Mouse (Mus musculus): ENCODE results near the gene Gm20458. TPM values are rescaled to one million over a fixed set of nuclear protein-coding genes. Genes with fewer than 3 reads are reported as not detected.

Gm20458 gene
- polyA plus RNA-seq, 1 experiment from 2014 or later, result 8.4 TPM

GRCm38 (mm10) chr2:164454846-164455245 lies 5.9 kb upstream of the Gm20458 start:
- peak overlapping the region; percentile 47; the same call in 1 of the 2 replicates for H3K27ac ChIP-seq (ENCODE audit: low read depth, low read length)
- no peak for ATAC-seq (ENCODE audit: low FRiP score, low TSS enrichment)
- no peaks in the 10 kb centered on the region for H3K9me3 ChIP-seq (ENCODE audit: control insufficient read depth, low read length)
- peaks cover 27% of the 10 kb centered on the region for H3K4me1 ChIP-seq (ENCODE audit: control insufficient read depth, insufficient read depth, low read length)
- H3K27me3 ChIP-seq (ENCODE audit: control insufficient read depth, insufficient read depth, low read length), result no peaks in the 10 kb centered on the region
- H3K36me3 ChIP-seq (ENCODE audit: control insufficient read depth, insufficient read depth, low read length), result no peaks in the 10 kb centered on the region
- no peak overlapping the region for H3K4me3 ChIP-seq (ENCODE audit: low read length)
- no peak overlapping the region for H3K4me2 ChIP-seq (replicated peaks; ENCODE audit: low read depth, low read length)
- 69% methylated on average over 10 of the region's 10 CpGs for WGBS
- no peak overlapping the region for H3K9ac ChIP-seq (ENCODE audit: low read depth, low read length)

- Histone ChIP-seq H3K27me3 (ENCODE audit: control insufficient read depth, insufficient read depth, low read length) (no peaks in the 10 kb centered on the region), H3K4me2 (replicated peaks; ENCODE audit: low read depth, low read length) (no peak overlapping the region), H3K4me3 (ENCODE audit: low read length) (no peak overlapping the region), H3K36me3 (ENCODE audit: control insufficient read depth, insufficient read depth, low read length) (no peaks in the 10 kb centered on the region), H3K9me3 (ENCODE audit: control insufficient read depth, low read length) (no peaks in the 10 kb centered on the region), H3K9ac (ENCODE audit: low read depth, low read length) (no peak overlapping the region), H3K4me1 (ENCODE audit: control insufficient read depth, insufficient read depth, low read length) (peaks cover 27% of the 10 kb centered on the region), H3K27ac (ENCODE audit: low read depth, low read length) (no peak overlapping the region)
- no peak for ATAC-seq (ENCODE audit: low FRiP score, low TSS enrichment)
- WGBS, result 58% methylated on average over 6 of the region's 6 CpGs
Measured at GRCm38 (mm10) chr2:164455421-164456190, 5.2 kb upstream of the Gm20458 start.

GRCm38 (mm10) chr2:164456413-164456812 lies 4.4 kb upstream of the Gm20458 start:
- Histone ChIP-seq H3K4me3 (ENCODE audit: low read length) (no peak overlapping the region), H3K27me3 (ENCODE audit: control insufficient read depth, insufficient read depth, low read length) (no peaks in the 10 kb centered on the region), H3K27ac (ENCODE audit: low read depth, low read length) (peak overlapping the region; percentile 73), H3K9ac (ENCODE audit: low read depth, low read length) (peak overlapping the region; percentile 48; the same call in 1 of the 2 replicates), H3K9me3 (ENCODE audit: control insufficient read depth, low read length) (no peaks in the 10 kb centered on the region), H3K4me1 (ENCODE audit: control insufficient read depth, insufficient read depth, low read length) (peaks cover 27% of the 10 kb centered on the region), H3K36me3 (ENCODE audit: control insufficient read depth, insufficient read depth, low read length) (no peaks in the 10 kb centered on the region), H3K4me2 (replicated peaks; ENCODE audit: low read depth, low read length) (peak overlapping the region; percentile 30)
- WGBS, result 54% methylated on average over 1 of the region's 1 CpGs
- ATAC-seq (ENCODE audit: low FRiP score, low TSS enrichment), result no peak

GRCm38 (mm10) chr2:164456864-164457300 lies 3.9 kb upstream of the Gm20458 start, which contains the start of gene Sys1:
Gene Sys1, plus strand, starts transcription at chr2:164456964.
- H3K27me3 ChIP-seq (ENCODE audit: control insufficient read depth, insufficient read depth, low read length), result no peaks in the 10 kb centered on the region
- H3K4me1 ChIP-seq (ENCODE audit: control insufficient read depth, insufficient read depth, low read length), result peaks cover 31% of the 10 kb centered on the region
- peak within 1 kb of the TSS; percentile 48; the same call in 1 of the 2 replicates for H3K9ac ChIP-seq (ENCODE audit: low read depth, low read length)
- 2% methylated on average over 7 of the region's 7 CpGs for WGBS
- H3K4me2 ChIP-seq (replicated peaks; ENCODE audit: low read depth, low read length), result peak within 1 kb of the TSS; percentile 30
- no peaks in the 10 kb centered on the region for H3K36me3 ChIP-seq (ENCODE audit: control insufficient read depth, insufficient read depth, low read length)
- peak within 1 kb of the TSS; percentile 73 for H3K27ac ChIP-seq (ENCODE audit: low read depth, low read length)
- H3K9me3 ChIP-seq (ENCODE audit: control insufficient read depth, low read length), result no peaks in the 10 kb centered on the region
- peak; percentile 3; the same call in 1 of the 2 replicates for ATAC-seq (ENCODE audit: low FRiP score, low TSS enrichment)
- peak within 1 kb of the TSS; percentile 11; the same call in 1 of the 2 replicates for H3K4me3 ChIP-seq (ENCODE audit: low read length)

GRCm38 (mm10) chr2:164457942-164458341 lies 2.8 kb upstream of the Gm20458 start:
- H3K27ac ChIP-seq (ENCODE audit: low read depth, low read length), result peak overlapping the region; percentile 73; the same call in 1 of the 2 replicates
- H3K4me1 ChIP-seq (ENCODE audit: control insufficient read depth, insufficient read depth, low read length), result peaks cover 33% of the 10 kb centered on the region
- H3K4me2 ChIP-seq (replicated peaks; ENCODE audit: low read depth, low read length), result no peak overlapping the region
- no peaks in the 10 kb centered on the region for H3K27me3 ChIP-seq (ENCODE audit: control insufficient read depth, insufficient read depth, low read length)
- H3K36me3 ChIP-seq (ENCODE audit: control insufficient read depth, insufficient read depth, low read length), result no peaks in the 10 kb centered on the region
- ATAC-seq (ENCODE audit: low FRiP score, low TSS enrichment), result no peak
- no peaks in the 10 kb centered on the region for H3K9me3 ChIP-seq (ENCODE audit: control insufficient read depth, low read length)
- H3K9ac ChIP-seq (ENCODE audit: low read depth, low read length), result no peak overlapping the region
- WGBS, result 54% methylated on average over 7 of the region's 7 CpGs
- H3K4me3 ChIP-seq (ENCODE audit: low read length), result no peak overlapping the region

GRCm38 (mm10) chr2:164458535-164458934 lies 2.2 kb upstream of the Gm20458 start:
- Histone ChIP-seq H3K4me3 (ENCODE audit: low read length) (no peak overlapping the region), H3K27me3 (ENCODE audit: control insufficient read depth, insufficient read depth, low read length) (no peaks in the 10 kb centered on the region), H3K4me2 (replicated peaks; ENCODE audit: low read depth, low read length) (no peak overlapping the region), H3K36me3 (ENCODE audit: control insufficient read depth, insufficient read depth, low read length) (peaks cover 3% of the 10 kb centered on the region; the same call in 1 of the 2 replicates), H3K4me1 (ENCODE audit: control insufficient read depth, insufficient read depth, low read length) (peaks cover 33% of the 10 kb centered on the region), H3K9me3 (ENCODE audit: control insufficient read depth, low read length) (no peaks in the 10 kb centered on the region), H3K9ac (ENCODE audit: low read depth, low read length) (no peak overlapping the region), H3K27ac (ENCODE audit: low read depth, low read length) (0 out of 2 replicates have a peak overlapping the region, but pooled peaks have one; percentile 47)
- ATAC-seq (ENCODE audit: low FRiP score, low TSS enrichment), result no peak
- WGBS, result 87% methylated on average over 8 of the region's 8 CpGs

GRCm38 (mm10) chr2:164465161-164465560 lies 4.4 kb downstream of the Gm20458 start:
- Histone ChIP-seq H3K4me1 (ENCODE audit: control insufficient read depth, insufficient read depth, low read length) (peaks cover 6% of the 10 kb centered on the region; the same call in 1 of the 2 replicates), H3K27ac (ENCODE audit: low read depth, low read length) (no peak overlapping the region), H3K9ac (ENCODE audit: low read depth, low read length) (no peak overlapping the region), H3K4me2 (replicated peaks; ENCODE audit: low read depth, low read length) (no peak overlapping the region), H3K9me3 (ENCODE audit: control insufficient read depth, low read length) (no peaks in the 10 kb centered on the region), H3K27me3 (ENCODE audit: control insufficient read depth, insufficient read depth, low read length) (no peaks in the 10 kb centered on the region), H3K4me3 (ENCODE audit: low read length) (no peak overlapping the region), H3K36me3 (ENCODE audit: control insufficient read depth, insufficient read depth, low read length) (peaks cover 21% of the 10 kb centered on the region)
- no peak for ATAC-seq (ENCODE audit: low FRiP score, low TSS enrichment)

GRCm38 (mm10) chr2:164466787-164467186 lies 6.0 kb downstream of the Gm20458 start:
- no peaks in the 10 kb centered on the region for H3K27me3 ChIP-seq (ENCODE audit: control insufficient read depth, insufficient read depth, low read length)
- H3K4me3 ChIP-seq (ENCODE audit: low read length), result no peak overlapping the region
- peaks cover 3% of the 10 kb centered on the region; the same call in 1 of the 2 replicates for H3K4me1 ChIP-seq (ENCODE audit: control insufficient read depth, insufficient read depth, low read length)
- WGBS, result 83% methylated on average over 5 of the region's 5 CpGs
- peaks cover 21% of the 10 kb centered on the region for H3K36me3 ChIP-seq (ENCODE audit: control insufficient read depth, insufficient read depth, low read length)
- no peak for ATAC-seq (ENCODE audit: low FRiP score, low TSS enrichment)
- H3K4me2 ChIP-seq (replicated peaks; ENCODE audit: low read depth, low read length), result no peak overlapping the region
- H3K9ac ChIP-seq (ENCODE audit: low read depth, low read length), result no peak overlapping the region
- no peaks in the 10 kb centered on the region for H3K9me3 ChIP-seq (ENCODE audit: control insufficient read depth, low read length)
- H3K27ac ChIP-seq (ENCODE audit: low read depth, low read length), result no peak overlapping the region

- Histone ChIP-seq H3K27me3 (ENCODE audit: control insufficient read depth, insufficient read depth, low read length) (no peaks in the 10 kb centered on the region), H3K4me3 (ENCODE audit: low read length) (no peak overlapping the region), H3K4me1 (ENCODE audit: control insufficient read depth, insufficient read depth, low read length) (no peaks in the 10 kb centered on the region), H3K36me3 (ENCODE audit: control insufficient read depth, insufficient read depth, low read length) (peaks cover 8% of the 10 kb centered on the region; the same call in 1 of the 2 replicates), H3K9ac (ENCODE audit: low read depth, low read length) (no peak overlapping the region), H3K9me3 (ENCODE audit: control insufficient read depth, low read length) (no peaks in the 10 kb centered on the region), H3K4me2 (replicated peaks; ENCODE audit: low read depth, low read length) (no peak overlapping the region), H3K27ac (ENCODE audit: low read depth, low read length) (no peak overlapping the region)
- no peak for ATAC-seq (ENCODE audit: low FRiP score, low TSS enrichment)
- WGBS, result 26% methylated on average over 10 of the region's 10 CpGs
Measured at GRCm38 (mm10) chr2:164470254-164470653, 9.5 kb downstream of the Gm20458 start.

All from kidney, embryonic 14.5 days (tissue).